Mouse (Mus musculus): Measurements from ENCODE around the gene Clca2. TPM values are rescaled to one million over a fixed set of nuclear protein-coding genes. Genes with fewer than 3 reads are reported as not detected.
A peak's percentile ranks its signal among the peaks of the same experiment; 100 is the strongest.

Gene Clca2
- polyA plus RNA-seq, 1 experiment from 2014 or later: 2.9 TPM

GRCm38 (mm10) chr3:145103770-145104169 lies 4.5 kb upstream of the Clca2 start:
- TF ChIP-seq CTCF (IDR thresholded peaks at IDR 0.05; ENCODE audit: low read depth) (no peak), EP300 (optimal IDR thresholded peaks at IDR 0.05) (no peak)
- H3K27me3 ChIP-seq (ENCODE audit: control insufficient read depth, insufficient read depth, low read length): no peaks in the 10 kb centered on the region
- peak overlapping the region; percentile 35; the same call in 1 of the 2 replicates for H3K27ac ChIP-seq (replicated peaks)
- H3K9me3 ChIP-seq (ENCODE audit: control insufficient read depth, low read length): no peaks in the 10 kb centered on the region
- DNase-seq (ENCODE audit: low spot score) (no peak), ATAC-seq (ENCODE audit: low FRiP score, low TSS enrichment) (no peak)
- no peak overlapping the region for H3K4me2 ChIP-seq (replicated peaks; ENCODE audit: low read depth)
- H3K4me1 ChIP-seq (replicated peaks; ENCODE audit: control insufficient read depth, insufficient read depth): 0 out of 2 replicates have a peak, but pooled peaks cover 3% of the 10 kb centered on the region
- no peaks in the 10 kb centered on the region for H3K36me3 ChIP-seq (ENCODE audit: control insufficient read depth, insufficient read depth, low read length)
- 36% methylated on average over 5 of the region's 5 CpGs for WGBS
- no peak overlapping the region for H3K4me3 ChIP-seq (ENCODE audit: low read depth, low read length)
- H3K9ac ChIP-seq (ENCODE audit: low read length): no peak overlapping the region

GRCm38 (mm10) chr3:145103321-145103720 lies 4.1 kb upstream of the Clca2 start:
- H3K4me3 ChIP-seq (ENCODE audit: low read depth, low read length): no peak overlapping the region
- H3K36me3 ChIP-seq (ENCODE audit: control insufficient read depth, insufficient read depth, low read length): no peaks in the 10 kb centered on the region
- H3K27me3 ChIP-seq (ENCODE audit: control insufficient read depth, insufficient read depth, low read length): no peaks in the 10 kb centered on the region
- no peak overlapping the region for H3K27ac ChIP-seq (replicated peaks)
- no peak for ATAC-seq (ENCODE audit: low FRiP score, low TSS enrichment)
- DNase-seq (ENCODE audit: low spot score): no peak
- H3K9me3 ChIP-seq (ENCODE audit: control insufficient read depth, low read length): no peaks in the 10 kb centered on the region
- H3K9ac ChIP-seq (ENCODE audit: low read length): no peak overlapping the region
- WGBS: 57% methylated on average over 2 of the region's 2 CpGs
- H3K4me2 ChIP-seq (replicated peaks; ENCODE audit: low read depth): no peak overlapping the region
- 0 out of 2 replicates have a peak, but pooled peaks cover 3% of the 10 kb centered on the region for H3K4me1 ChIP-seq (replicated peaks; ENCODE audit: control insufficient read depth, insufficient read depth)
- no peak for TF ChIP-seq CTCF (IDR thresholded peaks at IDR 0.05; ENCODE audit: low read depth)
- no peak for TF ChIP-seq EP300 (optimal IDR thresholded peaks at IDR 0.05)

GRCm38 (mm10) chr3:145101891-145102555 lies 2.8 kb upstream of the Clca2 start:
- Histone ChIP-seq H3K4me3 (ENCODE audit: low read depth, low read length) (no peak overlapping the region), H3K9me3 (ENCODE audit: control insufficient read depth, low read length) (no peaks in the 10 kb centered on the region), H3K4me1 (replicated peaks; ENCODE audit: control insufficient read depth, insufficient read depth) (0 out of 2 replicates have a peak, but pooled peaks cover 3% of the 10 kb centered on the region), H3K4me2 (replicated peaks; ENCODE audit: low read depth) (peak overlapping the region; percentile 36), H3K27me3 (ENCODE audit: control insufficient read depth, insufficient read depth, low read length) (no peaks in the 10 kb centered on the region), H3K36me3 (ENCODE audit: control insufficient read depth, insufficient read depth, low read length) (no peaks in the 10 kb centered on the region), H3K9ac (ENCODE audit: low read length) (no peak overlapping the region), H3K27ac (replicated peaks) (peak overlapping the region; percentile 67)
- 56% methylated on average over 9 of the region's 9 CpGs for WGBS
- ATAC-seq (ENCODE audit: low FRiP score, low TSS enrichment) (peak; percentile 93), DNase-seq (ENCODE audit: low spot score) (peak; percentile 78)
- TF ChIP-seq EP300 (optimal IDR thresholded peaks at IDR 0.05) (no peak), CTCF (IDR thresholded peaks at IDR 0.05; ENCODE audit: low read depth) (no peak)

- Histone ChIP-seq H3K4me2 (replicated peaks; ENCODE audit: low read depth) (no peak overlapping the region), H3K27me3 (ENCODE audit: control insufficient read depth, insufficient read depth, low read length) (no peaks in the 10 kb centered on the region), H3K27ac (replicated peaks) (no peak overlapping the region; the same call in 1 of the 2 replicates), H3K4me1 (replicated peaks; ENCODE audit: control insufficient read depth, insufficient read depth) (no peaks in the 10 kb centered on the region), H3K9ac (ENCODE audit: low read length) (no peak overlapping the region), H3K4me3 (ENCODE audit: low read depth, low read length) (no peak overlapping the region), H3K36me3 (ENCODE audit: control insufficient read depth, insufficient read depth, low read length) (no peaks in the 10 kb centered on the region), H3K9me3 (ENCODE audit: control insufficient read depth, low read length) (no peaks in the 10 kb centered on the region)
- WGBS: 26% methylated on average over 8 of the region's 8 CpGs
- ATAC-seq (ENCODE audit: low FRiP score, low TSS enrichment): peak; percentile 95
- no peak for TF ChIP-seq CTCF (IDR thresholded peaks at IDR 0.05; ENCODE audit: low read depth)
- TF ChIP-seq EP300 (optimal IDR thresholded peaks at IDR 0.05): no peak
- peak; percentile 31 for DNase-seq (ENCODE audit: low spot score)
These were observed 11.2 kb downstream of the Clca2 start for GRCm38 (mm10) chr3:145087857-145088598.

- no peak overlapping the region for H3K4me3 ChIP-seq (ENCODE audit: low read depth, low read length)
- H3K4me1 ChIP-seq (replicated peaks; ENCODE audit: control insufficient read depth, insufficient read depth): no peaks in the 10 kb centered on the region
- H3K27ac ChIP-seq (replicated peaks): no peak overlapping the region
- DNase-seq (ENCODE audit: low spot score) (no peak), ATAC-seq (ENCODE audit: low FRiP score, low TSS enrichment) (no peak)
- no peaks in the 10 kb centered on the region for H3K9me3 ChIP-seq (ENCODE audit: control insufficient read depth, low read length)
- no peak overlapping the region for H3K9ac ChIP-seq (ENCODE audit: low read length)
- WGBS: 90% methylated on average over 14 of the region's 14 CpGs
- no peaks in the 10 kb centered on the region for H3K27me3 ChIP-seq (ENCODE audit: control insufficient read depth, insufficient read depth, low read length)
- no peaks in the 10 kb centered on the region for H3K36me3 ChIP-seq (ENCODE audit: control insufficient read depth, insufficient read depth, low read length)
- no peak overlapping the region for H3K4me2 ChIP-seq (replicated peaks; ENCODE audit: low read depth)
- TF ChIP-seq EP300 (optimal IDR thresholded peaks at IDR 0.05) (no peak), CTCF (IDR thresholded peaks at IDR 0.05; ENCODE audit: low read depth) (no peak)
These were observed 13.1 kb downstream of the Clca2 start for GRCm38 (mm10) chr3:145086180-145086579.

GRCm38 (mm10) chr3:145083081-145083480 lies 16.2 kb downstream of the Clca2 start:
- TF ChIP-seq CTCF (IDR thresholded peaks at IDR 0.05; ENCODE audit: low read depth) (no peak), EP300 (optimal IDR thresholded peaks at IDR 0.05) (no peak)
- H3K9ac ChIP-seq (ENCODE audit: low read length): no peak overlapping the region
- 49% methylated on average over 1 of the region's 1 CpGs for WGBS
- H3K36me3 ChIP-seq (ENCODE audit: control insufficient read depth, insufficient read depth, low read length): no peaks in the 10 kb centered on the region
- H3K4me3 ChIP-seq (ENCODE audit: low read depth, low read length): no peak overlapping the region
- H3K4me1 ChIP-seq (replicated peaks; ENCODE audit: control insufficient read depth, insufficient read depth): no peaks in the 10 kb centered on the region
- no peak for DNase-seq (ENCODE audit: low spot score)
- no peak overlapping the region for H3K27ac ChIP-seq (replicated peaks)
- no peak for ATAC-seq (ENCODE audit: low FRiP score, low TSS enrichment)
- H3K4me2 ChIP-seq (replicated peaks; ENCODE audit: low read depth): no peak overlapping the region
- no peaks in the 10 kb centered on the region for H3K9me3 ChIP-seq (ENCODE audit: control insufficient read depth, low read length)
- H3K27me3 ChIP-seq (ENCODE audit: control insufficient read depth, insufficient read depth, low read length): no peaks in the 10 kb centered on the region
